Mouse (Mus musculus) erythroblast, embryonic 14.5 days (primary cell): ENCODE data around the gene Hbs1l. TPM values are rescaled to one million over a fixed set of nuclear protein-coding genes. Genes with fewer than 3 reads are reported as not detected.

Experiments used
- H3K27me3 ChIP-seq: 2 replicates; pipeline ENCODE4 v1.6.1; 2012; ENCODE audit warnings: inconsistent platforms; ENCODE audit not compliant: control insufficient read depth
- H3K36me3 ChIP-seq: 2 replicates; pipeline ENCODE4 v1.6.1; 2012; ENCODE audit warnings: mild to moderate bottlenecking, inconsistent platforms; ENCODE audit not compliant: control insufficient read depth
- H3K4me1 ChIP-seq: 2 replicates; pipeline ENCODE4 v1.6.1; 2012; ENCODE audit warnings: inconsistent platforms; ENCODE audit not compliant: control insufficient read depth
- H3K4me3 ChIP-seq: replicated peaks from 2 replicates; pipeline ENCODE3; 2012; ENCODE audit warnings: moderate library complexity, mild to moderate bottlenecking, inconsistent platforms
- H3K9me3 ChIP-seq: 2 replicates; pipeline ENCODE4 v1.6.1; 2012; ENCODE audit warnings: low read length, inconsistent platforms, mixed read lengths; ENCODE audit not compliant: control insufficient read depth
- GATA1 ChIP-seq: IDR thresholded peaks from 2 replicates; pipeline ENCODE4 v1.6.1; 2012; ENCODE audit warnings: low read length, inconsistent platforms, mixed read lengths
- TAL1 ChIP-seq: IDR thresholded peaks from 3 replicates; pipeline ENCODE4 v1.6.1; 2012; ENCODE audit warnings: low read length, inconsistent platforms, mixed read lengths
- polyA plus RNA-seq: library from polyadenylated mRNA; stranded (reverse); fragments of >175 nt; gene quantifications from 2 replicates; pipeline ENCODE4 v1.2.3, GENCODE M21; 2012

Gene Hbs1l
- polyA plus RNA-seq, 1 experiment = 4.3 TPM

DNA sequence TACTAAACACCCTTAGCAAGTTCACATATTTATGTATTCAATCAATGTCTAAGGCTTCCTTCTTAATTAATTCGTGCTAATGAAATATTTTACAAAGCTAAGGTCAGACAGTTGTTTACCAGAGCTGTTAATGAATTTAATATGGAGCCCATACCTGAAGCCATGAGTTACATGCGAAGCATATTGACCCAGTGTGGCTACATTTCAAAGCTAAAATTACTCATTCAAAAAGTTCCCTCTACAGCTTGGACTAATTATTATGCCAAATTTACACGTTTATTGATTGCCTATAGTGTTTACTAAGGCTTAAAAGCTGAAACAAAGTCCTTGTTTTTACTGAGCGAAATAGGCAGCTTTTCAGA lies 401 bp upstream of the Hbs1l start:
- Histone ChIP-seq H3K9me3 (no peaks in the 10 kb centered on the region), H3K4me1 (peaks cover 33% of the 10 kb centered on the region), H3K36me3 (peaks cover 35% of the 10 kb centered on the region), H3K4me3 (peak overlapping the region; percentile 99), H3K27me3 (no peaks in the 10 kb centered on the region)
- no peak for TF ChIP-seq TAL1
- TF ChIP-seq GATA1 = no peak

DNA sequence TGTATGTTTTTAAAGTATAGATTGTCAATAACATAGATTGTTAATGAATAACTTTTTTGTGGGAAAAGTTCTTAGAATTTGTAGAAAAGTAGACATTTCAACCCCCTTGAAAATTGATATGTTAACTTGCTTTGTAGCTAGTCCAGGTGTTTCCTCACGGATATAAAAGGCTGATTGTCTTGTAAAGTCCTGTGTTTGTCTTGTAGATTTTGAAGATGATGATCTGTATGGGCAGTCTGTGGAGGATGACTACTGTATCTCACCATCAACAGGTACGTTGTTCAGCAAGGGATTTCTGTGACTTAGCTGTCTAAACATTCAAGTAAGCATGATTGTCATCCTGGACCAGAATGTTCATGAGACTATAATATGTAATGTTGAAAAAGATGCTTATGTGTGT lies 3.2 kb downstream of the Hbs1l start:
- H3K36me3 ChIP-seq = peaks cover 71% of the 10 kb centered on the region
- H3K9me3 ChIP-seq = no peaks in the 10 kb centered on the region
- H3K4me3 ChIP-seq = no peak overlapping the region
- H3K27me3 ChIP-seq = no peaks in the 10 kb centered on the region
- TF ChIP-seq TAL1 (no peak), GATA1 (no peak)
- peaks cover 35% of the 10 kb centered on the region for H3K4me1 ChIP-seq

DNA sequence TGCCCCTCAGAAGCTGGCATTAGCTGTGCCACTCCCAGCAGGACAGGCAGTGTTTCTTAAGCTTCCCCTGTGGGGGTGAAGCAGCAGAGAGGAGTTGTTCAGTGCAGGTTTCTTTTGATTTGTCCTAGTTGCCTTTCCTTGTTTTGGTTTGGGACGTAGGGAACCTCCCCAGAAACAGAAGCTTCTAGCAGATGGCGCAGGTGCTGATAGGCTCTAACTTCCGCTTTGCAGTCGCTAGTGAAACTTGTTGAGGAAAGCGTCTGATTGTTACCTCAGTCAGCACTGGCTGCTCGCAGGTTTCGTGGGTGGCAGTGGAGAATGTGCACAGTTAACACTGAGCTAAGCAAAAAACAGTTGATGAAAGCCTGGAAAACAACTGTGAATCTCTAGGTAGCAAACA lies 6.0 kb downstream of the Hbs1l start:
- TF ChIP-seq GATA1 (no peak), TAL1 (no peak)
- Histone ChIP-seq H3K9me3 (no peaks in the 10 kb centered on the region), H3K27me3 (no peaks in the 10 kb centered on the region), H3K4me3 (no peak overlapping the region), H3K36me3 (peaks cover 98% of the 10 kb centered on the region), H3K4me1 (peaks cover 20% of the 10 kb centered on the region)

DNA sequence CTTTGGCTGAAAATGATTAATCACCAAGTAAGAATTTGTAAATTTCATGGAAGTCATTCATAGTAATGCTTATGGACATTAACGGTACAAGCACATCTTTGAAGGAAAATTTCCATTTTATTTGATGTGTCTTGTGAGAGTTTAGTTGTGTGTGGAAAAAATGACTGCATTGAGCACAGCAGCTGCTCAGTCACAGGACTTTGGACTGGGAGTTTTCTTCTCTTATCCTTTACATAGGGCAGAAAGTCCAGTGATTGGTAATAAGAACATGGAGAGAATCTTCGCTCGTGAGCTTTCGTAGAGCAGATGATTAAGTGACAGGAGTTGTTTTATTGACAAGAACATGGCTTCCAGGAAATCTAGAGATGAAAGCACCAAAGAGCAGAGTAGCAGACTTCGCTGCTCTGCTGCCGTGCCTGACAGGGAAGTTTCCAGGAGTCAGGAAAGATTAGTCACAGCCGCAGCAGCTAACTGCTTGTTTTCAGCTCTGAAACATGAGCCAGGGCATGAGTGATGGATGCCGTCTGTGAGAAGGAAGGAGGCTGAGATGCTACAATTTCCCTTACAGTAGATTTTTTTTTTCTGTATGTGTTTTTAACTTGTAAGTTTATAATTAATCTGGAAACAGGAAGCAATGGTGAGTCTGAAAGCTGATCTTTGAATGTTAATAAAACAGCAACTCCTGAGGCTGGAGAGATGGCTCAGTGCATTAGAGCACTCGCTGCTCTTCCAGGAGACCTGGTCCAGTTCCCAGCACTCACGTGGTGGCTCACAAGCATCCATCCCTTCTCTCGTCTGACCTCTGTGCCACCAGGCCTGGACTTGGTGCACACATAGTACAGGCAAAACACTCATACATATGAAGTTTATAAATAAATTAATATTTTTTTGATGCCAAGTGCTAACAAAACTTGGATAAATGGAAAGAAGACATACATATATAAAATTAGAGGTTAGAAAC lies 9.2 kb downstream of the Hbs1l start:
- Histone ChIP-seq H3K9me3 (no peaks in the 10 kb centered on the region), H3K4me3 (no peak overlapping the region), H3K36me3 (peaks cover 86% of the 10 kb centered on the region), H3K4me1 (peaks cover 4% of the 10 kb centered on the region; the same call in 1 of the 2 replicates), H3K27me3 (no peaks in the 10 kb centered on the region)
- no peak for TF ChIP-seq TAL1
- no peak for TF ChIP-seq GATA1

DNA sequence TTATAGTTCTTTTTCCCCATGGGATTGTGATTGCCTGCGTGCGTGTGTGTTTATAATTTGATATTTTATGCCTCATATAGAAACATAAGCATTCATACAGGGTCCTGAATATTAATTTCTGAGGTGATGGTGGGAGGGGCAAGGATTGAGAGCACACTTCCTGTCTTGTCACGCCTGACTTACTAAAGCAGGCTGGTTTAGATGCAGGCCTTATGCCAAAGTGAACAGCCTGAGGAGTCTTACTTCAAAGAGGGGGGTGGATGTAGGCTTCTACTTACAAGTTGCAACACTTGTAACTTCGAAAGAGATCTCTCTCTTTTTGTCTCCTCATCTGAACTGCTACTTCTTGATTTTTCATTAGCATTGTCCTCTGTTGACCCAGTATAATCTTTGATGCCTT lies 18.0 kb downstream of the Hbs1l start:
- TF ChIP-seq GATA1 (no peak), TAL1 (no peak)
- H3K9me3 ChIP-seq = no peaks in the 10 kb centered on the region
- H3K27me3 ChIP-seq = no peaks in the 10 kb centered on the region
- H3K36me3 ChIP-seq = peaks cover 48% of the 10 kb centered on the region
- no peak overlapping the region for H3K4me3 ChIP-seq
- no peaks in the 10 kb centered on the region; the same call in 1 of the 2 replicates for H3K4me1 ChIP-seq

DNA sequence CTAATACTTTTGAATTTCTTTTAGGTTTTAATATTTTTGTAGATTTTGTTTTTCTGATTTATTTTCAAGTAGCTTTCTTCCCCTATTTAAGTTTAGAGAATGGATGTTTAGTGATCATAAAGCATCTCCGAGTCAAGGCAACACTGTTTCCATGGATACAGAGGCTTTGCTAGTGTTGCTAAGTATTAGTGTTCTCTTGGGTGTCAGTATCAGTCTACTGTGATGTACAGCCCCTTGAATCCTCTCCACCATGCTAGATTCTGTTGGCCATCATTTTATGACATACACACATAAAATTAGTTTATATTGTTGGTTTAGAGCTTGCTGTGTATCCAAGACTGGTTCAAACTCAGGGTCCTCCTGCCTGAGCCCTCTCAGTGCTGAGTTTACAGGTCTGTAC lies 20.3 kb downstream of the Hbs1l start:
- Histone ChIP-seq H3K9me3 (no peaks in the 10 kb centered on the region), H3K4me1 (no peaks in the 10 kb centered on the region; the same call in 1 of the 2 replicates), H3K36me3 (peaks cover 59% of the 10 kb centered on the region), H3K27me3 (no peaks in the 10 kb centered on the region), H3K4me3 (no peak overlapping the region)
- TF ChIP-seq TAL1 (no peak), GATA1 (no peak)

DNA sequence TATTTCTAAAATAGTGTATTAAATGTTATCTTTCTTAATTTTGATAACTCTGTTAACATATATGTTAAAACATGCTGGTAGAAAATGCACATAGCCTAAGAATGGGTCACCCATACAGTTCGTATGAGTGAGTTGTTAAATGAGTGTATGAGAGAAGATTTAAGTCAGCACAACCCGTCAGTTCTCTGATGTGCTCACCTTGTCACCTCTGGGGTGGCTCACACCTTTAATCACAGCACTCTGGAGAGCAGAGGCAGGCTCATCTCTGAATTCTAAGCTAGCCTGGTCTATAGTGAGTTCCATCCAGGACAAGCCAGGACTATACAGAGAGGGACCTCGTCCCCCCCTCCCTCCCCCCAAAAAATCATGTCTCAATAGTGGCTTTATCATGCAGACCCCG lies 22.5 kb downstream of the Hbs1l start:
- Histone ChIP-seq H3K36me3 (peaks cover 66% of the 10 kb centered on the region), H3K4me1 (no peaks in the 10 kb centered on the region; the same call in 1 of the 2 replicates), H3K9me3 (no peaks in the 10 kb centered on the region), H3K4me3 (no peak overlapping the region), H3K27me3 (no peaks in the 10 kb centered on the region)
- TF ChIP-seq TAL1 (no peak), GATA1 (no peak)

DNA sequence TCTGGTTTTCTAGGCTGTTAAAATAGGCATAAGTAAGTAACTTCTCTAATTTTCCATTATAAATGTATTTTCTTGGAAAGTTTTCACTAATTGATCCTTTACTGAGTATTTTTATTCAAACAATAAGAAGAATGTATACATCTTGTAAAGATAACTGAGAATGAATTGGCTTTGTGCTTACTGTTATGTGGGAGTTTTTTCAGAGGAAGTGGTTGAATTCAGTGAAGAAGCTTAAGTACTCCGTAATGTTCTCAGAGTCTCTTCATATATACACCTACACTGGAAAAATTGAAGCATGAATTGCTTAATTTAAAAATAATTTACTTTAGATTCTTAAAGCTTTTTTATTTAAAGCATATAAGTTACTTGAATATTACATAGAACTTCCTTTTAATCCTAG lies 23.2 kb downstream of the Hbs1l start:
- no peaks in the 10 kb centered on the region; the same call in 1 of the 2 replicates for H3K4me1 ChIP-seq
- no peaks in the 10 kb centered on the region for H3K9me3 ChIP-seq
- no peak overlapping the region for H3K4me3 ChIP-seq
- no peaks in the 10 kb centered on the region for H3K27me3 ChIP-seq
- TF ChIP-seq TAL1 = no peak
- TF ChIP-seq GATA1 = no peak
- peaks cover 66% of the 10 kb centered on the region for H3K36me3 ChIP-seq

DNA sequence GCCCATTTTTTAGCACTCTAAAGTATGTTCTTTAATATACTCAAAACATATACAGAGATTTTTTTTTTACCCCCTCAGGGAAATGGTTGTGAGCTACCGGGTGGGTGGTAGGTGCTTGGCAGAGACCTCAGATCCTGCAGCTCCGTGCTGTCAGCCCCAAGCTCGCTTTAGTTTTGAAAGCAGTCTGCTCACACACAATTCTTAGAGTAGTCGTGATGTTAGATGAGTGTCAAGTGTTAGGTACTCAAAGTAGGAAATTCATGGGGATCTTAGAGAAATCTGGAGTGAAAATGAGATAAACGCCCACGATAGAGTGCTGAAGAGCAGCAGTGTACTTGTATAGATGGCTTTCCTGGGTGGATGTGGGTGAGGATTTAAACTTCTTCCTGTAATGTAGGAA lies 24.8 kb downstream of the Hbs1l start:
- Histone ChIP-seq H3K9me3 (no peaks in the 10 kb centered on the region), H3K4me3 (no peak overlapping the region), H3K27me3 (no peaks in the 10 kb centered on the region), H3K4me1 (no peaks in the 10 kb centered on the region; the same call in 1 of the 2 replicates), H3K36me3 (peaks cover 67% of the 10 kb centered on the region)
- no peak for TF ChIP-seq GATA1
- TF ChIP-seq TAL1 = no peak
